Mouse (Mus musculus) T-helper 2 cell (primary cell): Measurements from ENCODE around the gene Dynlt1c.
"Not testable (repeated sequence)": the region's sequence is repeated elsewhere in the genome, so short reads cannot be mapped to it uniquely, and the experiment has no call there.

Source experiments
- in situ Hi-C: fragments of 300-600 bp; cut with MboI, MseI; formaldehyde crosslinking; loops from one replicate; pipeline ENCODE4 v1.15.1; 2025; ENCODE audit warnings: high pct_unique_total_duplicates

Dynlt1c gene

DNA sequence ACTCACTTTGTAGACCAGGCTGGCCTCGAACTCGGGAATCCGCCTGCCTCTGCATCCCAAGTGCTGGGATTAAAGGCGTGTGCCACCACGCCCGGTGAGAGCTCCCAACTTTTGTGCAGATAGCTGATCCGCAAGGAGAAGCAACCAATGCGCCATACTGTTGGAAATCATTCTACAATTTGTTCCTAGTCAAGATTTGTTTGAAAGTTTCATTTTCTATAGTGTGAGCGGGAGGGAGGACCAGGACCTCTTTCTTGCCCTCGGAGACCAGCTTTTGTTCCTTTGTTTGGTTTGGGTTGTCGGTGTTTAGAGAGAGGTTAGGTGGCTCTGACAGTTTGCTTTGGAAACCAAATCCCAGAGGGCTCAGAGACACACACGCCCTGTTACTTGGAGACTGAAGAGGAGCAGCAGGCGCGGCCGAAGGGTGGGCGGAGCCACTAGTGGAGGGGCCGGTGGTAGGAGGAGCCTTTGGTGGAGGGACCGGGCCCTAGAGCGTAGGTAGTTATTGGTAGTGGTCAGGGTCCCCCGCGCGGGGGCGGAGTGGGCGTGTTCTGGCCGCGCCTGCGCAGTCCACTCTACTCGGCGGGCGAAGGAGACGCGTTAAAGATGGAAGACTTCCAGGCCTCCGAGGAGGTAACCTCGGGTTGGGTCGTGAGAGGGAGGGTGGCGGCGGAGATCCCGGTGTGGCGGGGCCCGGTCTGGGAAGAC is at the start of gene Dynlt1c:
TSS of gene Dynlt1c (plus strand) at position 468 of the 708 bp plus-strand sequence.
- in situ Hi-C loops, result not testable (repeated sequence)

DNA sequence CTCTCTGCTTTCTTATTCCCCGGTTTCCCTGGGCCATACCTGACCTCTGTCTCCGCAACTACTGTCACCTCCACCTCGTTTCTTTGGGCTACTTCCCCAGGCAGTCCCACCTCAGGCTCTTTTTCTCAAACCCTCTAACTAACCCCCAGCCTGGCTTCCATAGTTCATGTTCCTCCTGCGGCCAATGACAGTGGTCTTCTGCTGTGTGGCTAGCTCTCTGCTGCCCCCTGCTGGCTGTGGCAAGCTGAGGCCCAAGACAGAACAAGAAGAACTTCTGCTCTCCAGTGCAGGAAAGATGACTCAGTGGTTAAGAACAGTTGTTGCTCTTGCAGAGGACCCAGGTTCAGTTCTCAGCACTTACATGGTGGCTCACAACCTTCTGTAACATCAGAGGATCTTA is 47.7 kb upstream of the Dynlt1c start:
- in situ Hi-C loops, result loop anchor here (5.0 to 10.0 kb wide), 2 partner anchors 144 to 159 kb away; no protein-coding TSS in a partner anchor

DNA sequence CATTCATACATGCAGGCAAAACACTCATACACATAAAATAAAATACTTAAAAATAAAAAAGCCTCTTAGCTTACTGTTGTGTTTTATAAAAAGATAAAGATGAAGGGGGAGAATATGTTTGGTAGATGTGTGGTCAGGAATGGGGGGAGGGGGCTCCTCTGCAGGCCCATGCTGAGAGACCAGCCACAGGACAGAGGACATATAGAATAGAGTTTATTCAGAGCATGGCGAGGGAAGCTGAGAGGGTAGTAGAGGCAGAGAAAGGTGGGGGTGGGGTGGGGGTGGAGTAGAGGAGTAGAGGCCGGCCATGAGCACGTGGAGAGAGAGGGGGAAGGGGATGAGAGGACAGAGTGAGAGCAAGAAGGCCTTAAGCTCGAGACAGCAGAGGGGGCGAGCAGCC is 47.2 kb upstream of the Dynlt1c start:
- in situ Hi-C loops, result loop anchor here (5.0 to 10.0 kb wide), 2 partner anchors 143 to 159 kb away; no protein-coding TSS in a partner anchor

DNA sequence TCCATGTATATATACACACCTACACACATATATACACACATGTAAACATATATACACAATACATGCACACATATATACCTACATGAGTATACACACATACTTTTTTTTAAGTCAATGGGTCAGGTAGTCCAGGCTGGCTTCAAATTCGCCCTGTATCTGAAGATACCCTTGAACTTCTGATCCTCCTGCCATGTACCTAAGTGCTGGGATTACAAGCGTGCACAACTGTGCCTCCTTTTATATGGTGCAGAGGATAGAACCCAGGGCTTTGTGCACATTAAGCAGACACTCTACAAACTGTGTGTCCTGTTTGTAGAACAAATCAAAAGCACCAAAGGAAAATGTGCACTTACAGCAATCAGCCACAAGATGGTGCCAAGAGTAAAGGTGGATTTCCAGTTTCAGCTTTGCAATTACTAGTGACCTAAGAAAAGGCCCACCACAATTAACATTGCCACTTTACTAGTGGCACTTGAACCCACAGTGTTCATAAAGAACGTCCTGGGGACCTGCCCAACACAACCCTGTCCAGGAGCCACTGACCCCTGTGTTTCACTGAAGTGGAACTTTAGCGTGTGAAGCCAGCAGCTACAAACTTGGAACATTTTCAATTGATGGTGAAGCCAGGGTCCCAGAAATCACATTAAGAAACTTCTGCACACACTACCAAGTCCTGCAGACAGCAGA is 41.9 kb upstream of the Dynlt1c start:
- in situ Hi-C loops, result loop anchor here (10.0 kb wide), 1 partner anchor 165 kb away; no protein-coding TSS in a partner anchor

DNA sequence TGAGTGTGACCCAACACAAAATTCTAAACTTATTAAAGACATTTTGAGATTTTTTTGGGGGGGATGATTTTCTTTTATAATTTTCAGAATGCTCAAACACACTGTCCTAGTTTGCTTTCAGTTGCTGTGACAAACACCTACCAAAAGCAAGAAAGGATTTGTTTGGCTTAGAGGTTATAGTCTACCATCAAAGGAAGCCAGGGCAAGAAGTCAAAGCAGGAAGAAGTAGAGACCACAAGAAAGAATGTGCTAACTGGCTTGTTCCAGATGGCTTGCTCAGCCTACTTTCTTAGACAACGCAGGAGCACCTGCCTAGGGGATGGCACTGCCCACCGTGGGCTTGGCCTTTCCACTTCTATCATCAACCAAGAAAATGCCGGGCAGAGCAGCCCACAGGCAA is 36.6 kb upstream of the Dynlt1c start:
- in situ Hi-C loops, result loop anchor here (5.0 kb wide), 1 partner anchor 117 kb away; no protein-coding TSS in a partner anchor

- in situ Hi-C loops, result loop anchor here (5.0 kb wide), 1 partner anchor 114 kb away; no protein-coding TSS in a partner anchor
Observed at GRCm38 (mm10) chr17:6567908-6568307, 33.6 kb upstream of the Dynlt1c start.

GRCm38 (mm10) chr17:6571296-6571695 is 30.2 kb upstream of the Dynlt1c start:
- in situ Hi-C loops, result not testable (repeated sequence)

GRCm38 (mm10) chr17:6572202-6572601 is 29.3 kb upstream of the Dynlt1c start:
- in situ Hi-C loops, result not testable (repeated sequence)

- in situ Hi-C loops, result not testable (repeated sequence)
Observed at GRCm38 (mm10) chr17:6575376-6575775, 26.1 kb upstream of the Dynlt1c start.

DNA sequence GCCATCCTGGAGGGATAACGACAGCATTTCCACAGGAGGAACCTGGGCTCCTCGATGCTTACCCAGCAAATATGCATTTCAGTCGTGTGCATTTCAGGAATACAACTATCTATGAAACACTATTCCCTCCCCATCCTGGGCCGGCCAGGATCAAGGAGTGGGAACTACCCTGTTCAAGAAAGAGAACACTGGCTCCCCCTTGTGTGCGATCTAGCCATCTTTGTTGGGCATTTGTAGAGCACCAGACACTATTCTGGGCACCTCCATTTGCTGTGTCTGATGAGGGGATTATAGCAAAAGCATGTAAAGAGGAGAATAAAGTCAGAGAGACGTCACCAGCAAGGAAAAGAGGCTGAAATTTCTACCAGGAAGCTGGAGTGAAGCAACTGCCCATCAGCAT is 12.8 kb upstream of the Dynlt1c start:
- in situ Hi-C loops, result loop anchor here (5.0 kb wide), 1 partner anchor 79 kb away; no protein-coding TSS in a partner anchor

DNA sequence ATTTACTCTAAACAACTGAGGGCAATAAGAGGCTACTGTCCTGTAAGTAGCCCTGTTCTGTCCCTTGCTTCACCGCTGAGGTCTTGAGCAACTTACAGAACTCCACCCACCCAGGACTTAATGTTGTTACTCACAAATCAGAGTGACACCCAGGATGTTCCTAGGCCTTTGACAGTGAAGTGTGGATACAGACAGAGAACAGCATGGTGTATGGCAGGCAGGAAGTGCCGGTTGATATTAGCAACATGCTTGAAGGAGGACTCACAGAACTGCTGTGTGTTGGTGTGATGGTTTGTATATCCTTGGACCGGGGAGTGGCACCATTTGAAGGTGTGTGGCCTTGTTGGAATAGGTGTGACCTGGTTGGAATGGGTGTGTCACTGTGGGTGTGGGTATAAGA is 9.4 kb upstream of the Dynlt1c start:
- in situ Hi-C loops, result loop anchor here (5.0 kb wide), 1 partner anchor 170 kb away; no protein-coding TSS in a partner anchor

- in situ Hi-C loops, result loop anchor here (5.0 kb wide), 1 partner anchor 172 kb away; no protein-coding TSS in a partner anchor
Observed at GRCm38 (mm10) chr17:6593896-6594295, 7.6 kb upstream of the Dynlt1c start.

DNA sequence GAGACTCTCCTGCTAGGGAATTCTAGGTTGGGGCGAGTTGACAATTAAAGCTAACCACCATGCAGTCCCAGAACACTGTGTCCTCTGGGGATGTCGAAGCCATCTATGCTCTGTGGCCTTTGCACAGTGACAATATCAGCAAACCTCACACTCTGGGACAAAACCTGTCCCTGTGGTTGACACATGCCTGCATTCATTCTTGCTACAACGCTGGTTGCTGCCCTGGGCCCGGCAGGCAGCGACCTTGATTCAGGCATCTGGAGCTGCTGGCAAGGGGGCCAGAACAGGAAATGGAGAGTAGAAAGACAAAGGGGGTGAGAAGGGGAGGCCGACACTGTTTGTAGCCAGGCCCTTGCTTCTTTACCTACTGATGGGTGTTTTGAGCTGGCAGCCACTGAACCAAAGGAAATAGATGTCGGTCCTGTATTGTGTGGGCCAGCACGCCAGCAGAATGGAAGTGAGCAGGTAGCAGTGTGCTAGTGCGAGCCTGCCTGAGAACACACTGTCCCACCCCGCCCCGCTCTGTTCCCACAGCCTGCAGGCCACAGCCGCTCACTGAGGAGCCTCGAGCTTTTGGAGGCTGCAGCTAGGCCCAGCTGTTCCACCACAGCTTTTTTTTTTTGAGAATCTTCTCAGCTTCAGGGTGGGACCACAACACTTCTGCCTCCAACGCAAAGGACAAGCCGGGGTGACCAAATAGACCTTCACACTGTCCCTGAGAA is 5.5 kb upstream of the Dynlt1c start:
- in situ Hi-C loops, result not testable (repeated sequence)

- in situ Hi-C loops, result not testable (repeated sequence)
Observed at GRCm38 (mm10) chr17:6598356-6598755, 3.1 kb upstream of the Dynlt1c start.

DNA sequence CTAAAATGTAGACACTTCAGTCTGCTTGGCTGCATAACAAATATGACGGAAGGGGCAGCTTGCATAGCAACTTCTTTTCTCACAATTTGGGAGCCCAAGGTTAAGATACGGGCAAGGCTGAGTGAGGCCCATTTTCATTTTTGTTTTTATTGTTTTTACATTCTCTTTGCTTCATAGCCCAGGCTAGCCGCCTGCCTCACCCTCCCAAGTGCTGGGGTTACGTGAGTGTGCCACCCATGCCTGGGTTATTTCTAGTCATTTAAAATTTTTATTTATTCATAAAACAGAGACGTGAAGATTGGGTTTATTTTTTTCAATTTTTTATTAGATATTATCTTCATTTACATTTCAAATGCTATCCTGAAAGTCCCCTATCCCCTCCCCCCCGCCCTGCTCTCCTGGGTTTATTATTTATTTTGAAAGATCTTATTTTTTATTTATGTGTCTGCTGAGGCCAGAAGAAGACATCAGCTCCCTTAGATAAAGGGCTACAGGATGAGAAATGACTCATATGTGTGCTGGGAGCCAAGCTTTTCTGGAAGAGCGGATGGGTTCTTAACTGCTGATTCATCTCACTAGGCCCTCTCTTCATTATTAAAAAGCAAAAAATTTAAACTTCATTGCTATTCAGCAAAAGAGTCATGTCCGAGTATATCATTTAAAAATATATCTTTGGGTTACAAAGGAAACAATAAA is 1.1 kb upstream of the Dynlt1c start:
- in situ Hi-C loops, result not testable (repeated sequence)

GRCm38 (mm10) chr17:6602205-6602604 is 734 bp downstream of the Dynlt1c start:
- in situ Hi-C loops, result not testable (repeated sequence)

GRCm38 (mm10) chr17:6605347-6605746 is 3.9 kb downstream of the Dynlt1c start:
- in situ Hi-C loops, result loop anchor here (5.0 kb wide), 1 partner anchor 47 kb away; no protein-coding TSS in a partner anchor

DNA sequence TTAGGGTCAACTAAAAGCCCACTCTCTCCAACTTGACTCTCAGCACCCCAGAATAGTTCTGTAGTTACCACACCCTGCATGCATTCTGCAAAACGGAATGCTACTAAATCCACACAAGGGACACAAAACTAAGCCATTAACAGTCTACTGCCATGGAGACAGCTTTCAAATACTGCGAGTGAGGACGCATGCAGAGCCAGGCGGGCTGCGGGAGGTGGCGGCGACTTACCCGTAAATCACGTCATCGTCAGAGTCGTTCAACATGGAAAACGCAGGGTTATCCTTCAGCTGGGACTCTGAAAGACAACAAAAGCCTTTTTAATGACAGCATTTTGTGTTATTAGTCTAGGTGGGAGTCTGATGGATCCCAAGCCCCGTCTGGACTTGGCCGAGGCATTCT is 12.1 kb downstream of the Dynlt1c start:
- in situ Hi-C loops, result not testable (repeated sequence)

DNA sequence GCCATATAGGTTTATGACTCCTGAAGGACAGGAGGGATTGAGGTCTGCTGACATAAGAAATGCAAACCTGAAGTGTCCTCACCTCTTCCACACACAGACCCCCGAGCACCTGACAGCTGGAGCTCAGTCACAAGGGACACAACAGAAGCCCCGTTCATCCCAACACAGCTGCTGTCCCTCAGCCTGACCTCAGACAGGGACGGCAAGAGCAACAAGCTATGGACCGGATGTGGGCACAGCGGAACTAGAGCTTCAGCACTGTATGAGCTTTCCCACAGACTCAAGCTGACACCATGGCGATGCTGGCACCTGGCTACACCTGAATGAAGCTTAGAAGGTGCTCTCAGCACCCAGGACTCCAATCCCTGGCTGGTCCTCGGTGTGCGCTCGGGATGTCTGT is 12.8 kb downstream of the Dynlt1c start:
- in situ Hi-C loops, result not testable (repeated sequence)

GRCm38 (mm10) chr17:6616731-6617130 is 15.3 kb downstream of the Dynlt1c start:
- in situ Hi-C loops, result not testable (repeated sequence)
